Mouse (Mus musculus): ENCODE measurements at regions not wholly inside any gene's neighbourhood (a gene's known extent, or its start where the extent isn't known, plus 50 kb on each side); places are given as distances from the start of the nearest gene placed in this dataset.

DNA sequence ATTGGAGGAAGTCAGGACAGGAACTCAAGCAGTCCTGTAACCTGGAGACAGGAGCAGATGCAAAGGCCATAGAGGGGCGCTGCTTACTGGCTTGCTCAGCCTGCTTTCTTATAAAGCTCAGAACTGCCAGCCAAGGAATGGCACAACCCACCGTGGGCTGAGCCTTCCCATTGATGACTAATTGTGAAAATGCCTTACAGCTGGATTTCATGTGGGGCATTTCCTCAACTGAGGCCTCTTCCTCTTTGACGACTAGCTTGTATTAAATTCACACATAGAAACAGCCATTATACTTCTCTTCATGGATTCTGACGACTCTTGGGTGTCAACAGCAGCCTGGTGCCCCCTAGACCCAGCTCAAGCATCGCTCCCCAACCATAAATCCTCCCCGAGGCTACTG, 66.4 kb upstream of the Gdf10 start:
- no peak for TF ChIP-seq CTCF (IDR thresholded peaks at IDR 0.05; ENCODE audit: borderline replicate concordance, insufficient read depth, low read depth, low read length)
- no peak for TF ChIP-seq POLR2A (IDR thresholded peaks at IDR 0.05; ENCODE audit: borderline replicate concordance, insufficient read depth, low read length)
